In genomic region chr19:4047859-4048258, GRCm38 (mm10) we compare ENCODE assay signal across 9 mouse cellular contexts. TPM values are rescaled to one million over a fixed set of nuclear protein-coding genes. Genes with fewer than 3 reads are reported as not detected.
DNase-seq lines count a peak whose midpoint lies in the region; ATAC-seq and TF ChIP-seq lines count a peak whose summit lies in the region.
"Had no signal": no experiment of that assay in that cellular context is flagged by ENCODE, and none has a peak within 500 bp of the region (broad histone marks: within the 10 kb centered on the region; RNA-seq: fewer than 3 reads in every experiment).

No protein-coding gene starts in this region.

- intact Hi-C loops in gastrocnemius, postnatal 36 days (cut with DNase I): loop anchor here (1.0 kb wide), 1 partner anchor 28 kb away; no protein-coding TSS in a partner anchor

- no peaks in the 10 kb centered on the region for H3K36me3 ChIP-seq in forebrain, postnatal 0 days (ENCODE audit: insufficient read depth)
- H3K36me3 ChIP-seq in forebrain, embryonic 13.5 days (ENCODE audit: poor library complexity, severe bottlenecking): no peaks in the 10 kb centered on the region
- H3K36me3 ChIP-seq: midbrain, embryonic 12.5 days had no signal

- no peak overlapping the region for H3K9ac ChIP-seq in forebrain, postnatal 0 days
- H3K9ac ChIP-seq in forebrain, embryonic 13.5 days: no peak overlapping the region
- H3K9ac ChIP-seq: midbrain, embryonic 12.5 days had no signal

- no peak overlapping the region for H3K4me3 ChIP-seq in forebrain, postnatal 0 days (ENCODE audit: low read depth, low read length)
- H3K4me3 ChIP-seq in forebrain, embryonic 13.5 days: no peak overlapping the region
- H3K4me3 ChIP-seq: midbrain, embryonic 12.5 days had no signal

- no peak overlapping the region for H3K27ac ChIP-seq in forebrain, postnatal 0 days (ENCODE audit: low read depth, low read length)
- no peak overlapping the region for H3K27ac ChIP-seq in forebrain, embryonic 13.5 days
- H3K27ac ChIP-seq: midbrain, embryonic 12.5 days had no signal

- WGBS in forebrain, postnatal 0 days: 8% methylated on average over 4 of the region's 4 CpGs
- WGBS in forebrain, embryonic 13.5 days: 15% methylated on average over 4 of the region's 4 CpGs

- H3K9me3 ChIP-seq in forebrain, postnatal 0 days (ENCODE audit: low read length): no peaks in the 10 kb centered on the region
- peaks cover 5% of the 10 kb centered on the region; the same call in 1 of the 2 replicates for H3K9me3 ChIP-seq in forebrain, embryonic 13.5 days (replicated peaks)
- H3K9me3 ChIP-seq: midbrain, embryonic 12.5 days had no signal

- DNase-seq in forebrain, postnatal 0 days: peak; percentile 84
- DNase-seq in MN1 (ENCODE audit: low spot score): peak; percentile 66
- peak; percentile 82 for DNase-seq in cerebellum, adult 9-11 months
- DNase-seq in gastrocnemius, postnatal 36 days: peak; percentile 66 to 73
- DNase-seq in layer of hippocampus, postnatal 36 days: peak; percentile 47 to 61
- DNase-seq in spleen, postnatal 36 days (ENCODE audit: low spot score in 2 of 2): peak; percentile 71 to 81

- H3K27me3 ChIP-seq in forebrain, postnatal 0 days (ENCODE audit: insufficient read depth, low read length): no peaks in the 10 kb centered on the region
- no peaks in the 10 kb centered on the region for H3K27me3 ChIP-seq in forebrain, embryonic 13.5 days
- H3K27me3 ChIP-seq: midbrain, embryonic 12.5 days had no signal

- TF ChIP-seq CTCF in forebrain, postnatal 0 days (IDR thresholded peaks at IDR 0.05; ENCODE audit: low read depth): peak; percentile 77

- H3K4me1 ChIP-seq in forebrain, postnatal 0 days (ENCODE audit: insufficient read depth): no peaks in the 10 kb centered on the region
- 0 out of 2 replicates have a peak, but pooled peaks cover 4% of the 10 kb centered on the region for H3K4me1 ChIP-seq in forebrain, embryonic 13.5 days
- H3K4me1 ChIP-seq: midbrain, embryonic 12.5 days had no signal

- ATAC-seq in forebrain, postnatal 0 days: no peak
- no peak for ATAC-seq in forebrain, embryonic 13.5 days
- ATAC-seq in megakaryocyte progenitor cell, adult 5-6 weeks (replicated peaks; ENCODE audit: poor library complexity): peak; percentile 65

- H3K4me2 ChIP-seq in forebrain, postnatal 0 days (ENCODE audit: low read depth): no peak overlapping the region
- no peak overlapping the region for H3K4me2 ChIP-seq in forebrain, embryonic 13.5 days
- H3K4me2 ChIP-seq: midbrain, embryonic 12.5 days had no signal

RNA-seq across cellular contexts. Expression of gene Gstp2, which starts 2.0 kb away (rescaled TPM):
- total RNA-seq in forebrain, postnatal 0 days (2014; rRNA removed): 2.7 TPM in 1 of 2 replicates, not detected in the other
- polyA plus RNA-seq in forebrain, postnatal 0 days (2015; fragmentation: Nextera tagmentation; extraction: Ambion mirVana): 0.54 and 2.5 TPM in 2 replicates
- 1.0 and 2.5 TPM in 2 replicates for polyA plus RNA-seq in forebrain, embryonic 13.5 days (2015; fragmentation: Nextera tagmentation; extraction: Ambion mirVana)
- 100 to 1,000 TPM; 148 to 162 TPM for total RNA-seq in gastrocnemius, postnatal 36 days (2021)
- 10 to 100 TPM; 36.3 to 43.5 TPM for total RNA-seq in layer of hippocampus, postnatal 36 days (2021)
- not detected in 2 replicates for total RNA-seq in megakaryocyte progenitor cell, adult 5-6 weeks (2015)
- total RNA-seq in megakaryocyte progenitor cell, adult 5-6 weeks (2017): not detected in 2 replicates

RNA-seq across cellular contexts. Expression of gene Gstp1, which starts 10.1 kb away (rescaled TPM):
- total RNA-seq in forebrain, postnatal 0 days (2014; rRNA removed): 245 and 296 TPM in 2 replicates
- 619 and 642 TPM in 2 replicates for polyA plus RNA-seq in forebrain, postnatal 0 days (2015; fragmentation: Nextera tagmentation; extraction: Ambion mirVana)
- polyA plus RNA-seq in forebrain, embryonic 13.5 days (2015; fragmentation: Nextera tagmentation; extraction: Ambion mirVana): 390 and 392 TPM in 2 replicates
- 100 to 1,000 TPM; 344 to 368 TPM for total RNA-seq in gastrocnemius, postnatal 36 days (2021)
- total RNA-seq in layer of hippocampus, postnatal 36 days (2021): 100 to 1,000 TPM; 377 to 393 TPM
- 264 and 361 TPM in 2 replicates for total RNA-seq in megakaryocyte progenitor cell, adult 5-6 weeks (2015)
- total RNA-seq in megakaryocyte progenitor cell, adult 5-6 weeks (2017): 79.8 and 88.4 TPM in 2 replicates

RNA-seq across cellular contexts. Expression of gene Gstp3, which starts 11.5 kb away (rescaled TPM):
- not detected in 2 replicates for total RNA-seq in forebrain, postnatal 0 days (2014; rRNA removed)
- polyA plus RNA-seq in forebrain, postnatal 0 days (2015; fragmentation: Nextera tagmentation; extraction: Ambion mirVana): not detected in 2 replicates
- polyA plus RNA-seq in forebrain, embryonic 13.5 days (2015; fragmentation: Nextera tagmentation; extraction: Ambion mirVana): not detected in 2 replicates
- total RNA-seq in gastrocnemius, postnatal 36 days (2021): not detected
- total RNA-seq in layer of hippocampus, postnatal 36 days (2021): not detected
- 1.4 and 7.5 TPM in 2 replicates for total RNA-seq in megakaryocyte progenitor cell, adult 5-6 weeks (2015)
- 2.2 TPM in 2 replicates for total RNA-seq in megakaryocyte progenitor cell, adult 5-6 weeks (2017)
- polyA plus RNA-seq: midbrain, embryonic 12.5 days had no signal

RNA-seq across cellular contexts. Expression of gene Cabp2, which starts 33.5 kb away (rescaled TPM):
- not detected in 2 replicates for total RNA-seq in forebrain, postnatal 0 days (2014; rRNA removed)
- polyA plus RNA-seq in forebrain, postnatal 0 days (2015; fragmentation: Nextera tagmentation; extraction: Ambion mirVana): not detected in 2 replicates
- not detected in 2 replicates for polyA plus RNA-seq in forebrain, embryonic 13.5 days (2015; fragmentation: Nextera tagmentation; extraction: Ambion mirVana)
- not detected for total RNA-seq in gastrocnemius, postnatal 36 days (2021)
- total RNA-seq in layer of hippocampus, postnatal 36 days (2021): not detected
- not detected in 2 replicates for total RNA-seq in megakaryocyte progenitor cell, adult 5-6 weeks (2015)
- not detected in 2 replicates for total RNA-seq in megakaryocyte progenitor cell, adult 5-6 weeks (2017)
- polyA plus RNA-seq: midbrain, embryonic 12.5 days had no signal

RNA-seq across cellular contexts. Expression of gene Ndufv1, which starts 35.3 kb away (rescaled TPM):
- total RNA-seq in forebrain, postnatal 0 days (2014; rRNA removed): 250 and 281 TPM in 2 replicates
- polyA plus RNA-seq in forebrain, postnatal 0 days (2015; fragmentation: Nextera tagmentation; extraction: Ambion mirVana): 268 TPM in 2 replicates
- 202 and 216 TPM in 2 replicates for polyA plus RNA-seq in forebrain, embryonic 13.5 days (2015; fragmentation: Nextera tagmentation; extraction: Ambion mirVana)
- total RNA-seq in gastrocnemius, postnatal 36 days (2021): 100 to 1,000 TPM; 417 to 445 TPM
- 100 to 1,000 TPM; 238 to 250 TPM for total RNA-seq in layer of hippocampus, postnatal 36 days (2021)
- 123 and 135 TPM in 2 replicates for total RNA-seq in megakaryocyte progenitor cell, adult 5-6 weeks (2015)
- total RNA-seq in megakaryocyte progenitor cell, adult 5-6 weeks (2017): 223 and 254 TPM in 2 replicates

Comparison
In these comparisons a context has a peak if more than half of its experiments do, and no peak if none do; other contexts are left out.
1. RNA of gene Gstp2, which starts 2.0 kb away (total RNA-seq): 148 to 162 TPM in gastrocnemius, postnatal 36 days and 36.3 to 43.5 TPM in layer of hippocampus, postnatal 36 days; 2.7 TPM in forebrain, postnatal 0 days and not detected in megakaryocyte progenitor cell, adult 5-6 weeks; every median in the first group is over 10 times any median in the second.
2. Peak in every context shown above with its lines, with median percentiles within 50 percentile points of each other: DNase-seq.